Mouse (Mus musculus) ES-E14 (cell line): ENCODE measurements around the gene Pcx.

ENCODE experiments used
- HCFC1 ChIP-seq: IDR thresholded peaks from 2 replicates; pipeline ENCODE4 v1.6.1; 2012; ENCODE audit warnings: low read length, inconsistent platforms, borderline replicate concordance; ENCODE audit not compliant: insufficient read depth
- ZNF384 ChIP-seq: IDR thresholded peaks from 2 replicates; pipeline ENCODE4 v1.6.1; 2012; ENCODE audit warnings: low read depth, low read length, inconsistent platforms

DNA sequence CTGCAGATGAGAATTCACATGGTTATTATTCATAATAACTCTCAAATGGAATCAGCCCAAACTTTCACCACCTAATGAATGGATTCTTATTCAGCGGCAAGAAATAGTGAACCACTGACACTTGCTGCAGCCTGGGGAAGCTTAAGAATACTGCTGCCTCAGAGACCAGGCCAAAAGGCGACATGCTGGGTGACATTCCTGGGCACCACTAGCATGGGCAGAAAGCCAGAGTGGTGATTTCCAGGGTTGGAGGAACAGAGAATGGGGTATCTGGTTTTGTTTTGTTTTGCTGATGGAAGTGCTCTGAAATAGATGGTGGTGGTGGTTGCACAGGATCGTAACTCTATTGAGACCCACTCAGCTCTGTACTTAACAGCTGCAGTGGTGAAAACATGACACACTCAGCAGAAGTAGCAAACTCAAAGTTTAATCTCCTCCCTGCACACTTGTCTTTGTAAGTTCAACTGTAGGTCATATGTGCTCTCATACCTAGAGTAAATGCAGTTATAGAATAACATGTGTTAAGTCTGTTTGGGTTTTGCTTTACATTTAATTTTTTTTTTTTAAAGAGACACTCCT is 38.1 kb downstream of the Pcx start:
- no peak for TF ChIP-seq ZNF384
- no peak for TF ChIP-seq HCFC1
